Mouse (Mus musculus) C2C12 (cell line): ENCODE results near the gene 1700102P08Rik.

Experiments
- CEBPB ChIP-seq: IDR thresholded peaks from one replicate; pipeline ENCODE4 v1.6.1; 2011; ENCODE audit warnings: low read depth, mild to moderate bottlenecking, control low read depth, moderate library complexity
- CTCF ChIP-seq: IDR thresholded peaks from one replicate; pipeline ENCODE4 v1.5.1; 2011; ENCODE audit not compliant: control insufficient read depth, insufficient read depth, insufficient read length
- FOSL1 ChIP-seq: IDR thresholded peaks from one replicate; pipeline ENCODE4 v1.8.0; 2011; ENCODE audit warnings: mild to moderate bottlenecking, low read length; ENCODE audit not compliant: poor library complexity, insufficient read depth, severe bottlenecking
- MAX ChIP-seq: IDR thresholded peaks from one replicate; pipeline ENCODE4 v1.6.1; 2011; ENCODE audit warnings: mild to moderate bottlenecking, control low read depth
- MYOD1 ChIP-seq: IDR thresholded peaks from one replicate; pipeline ENCODE4 v1.6.1; 2011; ENCODE audit warnings: low read depth; ENCODE audit not compliant: control insufficient read depth, insufficient read length
- MYOG ChIP-seq: IDR thresholded peaks from one replicate; pipeline ENCODE4 v1.6.1; 2011; ENCODE audit not compliant: control insufficient read depth, insufficient read length; ENCODE audit errors: extremely low read depth
- USF1 ChIP-seq: IDR thresholded peaks from one replicate; pipeline ENCODE4 v1.6.1; 2011; ENCODE audit warnings: low read depth, mild to moderate bottlenecking, control low read depth, moderate library complexity

GRCm38 (mm10) chr9:108392676-108393075 is at the start of gene 1700102P08Rik:
- TF ChIP-seq USF1 (no peak), MAX (no peak), CTCF (no peak), MYOG (no peak), MYOD1 (no peak), FOSL1 (no peak), CEBPB (no peak)
